Mouse (Mus musculus): ENCODE results near the gene Akap9. TPM values are rescaled to one million over a fixed set of nuclear protein-coding genes. Genes with fewer than 3 reads are reported as not detected.

Gene Akap9
- polyA plus RNA-seq, 1 experiment from 2014 or later: 107 TPM

DNA sequence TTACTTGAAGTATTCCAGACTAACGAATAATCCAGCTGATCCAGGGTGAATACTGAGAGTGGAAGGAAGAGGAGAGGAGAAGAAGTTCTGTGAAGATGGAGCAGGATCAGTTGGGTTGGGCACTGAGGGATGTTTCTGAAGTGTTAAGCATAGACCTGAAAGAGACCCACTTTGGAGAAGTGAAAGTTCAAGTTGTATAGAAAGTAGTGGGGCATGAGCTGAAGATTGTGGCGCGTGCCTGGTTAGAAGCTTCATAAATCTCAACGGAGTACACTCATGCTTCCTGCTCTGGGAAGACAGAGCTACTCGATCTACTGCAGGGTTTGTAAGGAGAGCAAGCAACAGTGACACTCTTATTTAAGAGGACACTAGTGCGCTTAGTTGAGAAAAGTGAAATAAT is 41.3 kb downstream of the Akap9 start:
- Histone ChIP-seq H3K27me3 (replicated peaks) (no peaks in the 10 kb centered on the region), H3K27ac (ENCODE audit: poor library complexity, severe bottlenecking) (no peak overlapping the region), H3K9ac (no peak overlapping the region), H3K36me3 (peaks cover 32% of the 10 kb centered on the region), H3K9me3 (replicated peaks) (no peaks in the 10 kb centered on the region), H3K4me1 (replicated peaks) (no peaks in the 10 kb centered on the region), H3K4me2 (no peak overlapping the region), H3K4me3 (no peak overlapping the region)
- 96% methylated on average over 6 of the region's 6 CpGs for WGBS
- ATAC-seq (ENCODE audit: insufficient number of reproducible peaks, low FRiP score): no peak

DNA sequence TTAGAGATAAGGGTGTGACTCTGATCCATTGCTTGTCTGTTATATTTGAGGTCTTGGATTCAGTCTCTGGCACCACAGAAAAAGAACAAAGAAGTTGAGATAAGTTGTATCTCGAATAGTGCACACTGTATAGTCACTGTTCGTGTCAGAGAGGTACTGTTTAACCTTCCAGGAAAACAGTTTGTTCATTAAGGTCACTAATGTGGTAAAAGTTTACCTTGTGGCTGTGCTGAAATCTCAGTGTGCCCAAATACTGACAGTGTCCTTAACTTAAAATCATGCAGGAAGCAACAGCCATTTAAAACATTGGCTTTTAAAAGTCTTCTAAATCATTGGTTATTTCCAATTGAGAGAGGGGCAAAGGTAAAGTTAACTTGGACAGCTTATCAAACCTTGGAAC is 43.1 kb downstream of the Akap9 start:
- Histone ChIP-seq H3K9ac (no peak overlapping the region), H3K4me3 (no peak overlapping the region), H3K36me3 (peaks cover 36% of the 10 kb centered on the region), H3K4me2 (no peak overlapping the region), H3K4me1 (replicated peaks) (no peaks in the 10 kb centered on the region; the same call in 1 of the 2 replicates), H3K27me3 (replicated peaks) (no peaks in the 10 kb centered on the region), H3K27ac (ENCODE audit: poor library complexity, severe bottlenecking) (no peak overlapping the region), H3K9me3 (replicated peaks) (no peaks in the 10 kb centered on the region)
- 54% methylated on average over 2 of the region's 2 CpGs for WGBS
- ATAC-seq (ENCODE audit: insufficient number of reproducible peaks, low FRiP score): no peak

DNA sequence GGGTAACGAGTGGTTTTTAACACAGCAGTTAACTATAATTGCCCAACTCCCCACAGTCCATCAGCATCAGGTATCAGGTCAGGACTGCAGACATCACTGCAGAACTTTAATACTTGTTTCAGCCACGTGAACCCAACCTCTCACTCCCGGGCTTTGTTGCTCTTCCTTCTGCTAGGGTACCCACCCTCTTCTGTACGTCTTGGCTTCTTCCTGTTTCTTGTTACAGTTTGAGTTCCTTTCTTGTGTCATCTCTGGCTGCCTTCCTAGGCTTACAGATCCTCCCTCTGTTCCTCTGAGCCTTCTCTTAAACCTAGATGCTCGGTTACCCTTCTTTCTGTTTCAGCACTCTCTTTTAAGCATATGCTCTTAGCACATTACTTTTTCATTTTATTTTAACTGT is 45.9 kb downstream of the Akap9 start:
- no peaks in the 10 kb centered on the region for H3K27me3 ChIP-seq (replicated peaks)
- H3K4me1 ChIP-seq (replicated peaks): peaks cover 5% of the 10 kb centered on the region
- no peak overlapping the region for H3K4me3 ChIP-seq
- H3K9me3 ChIP-seq (replicated peaks): no peaks in the 10 kb centered on the region
- ATAC-seq (ENCODE audit: insufficient number of reproducible peaks, low FRiP score): no peak
- H3K27ac ChIP-seq (ENCODE audit: poor library complexity, severe bottlenecking): no peak overlapping the region
- peaks cover 51% of the 10 kb centered on the region for H3K36me3 ChIP-seq
- 85% methylated on average over 5 of the region's 5 CpGs for WGBS
- H3K4me2 ChIP-seq: no peak overlapping the region
- H3K9ac ChIP-seq: no peak overlapping the region

DNA sequence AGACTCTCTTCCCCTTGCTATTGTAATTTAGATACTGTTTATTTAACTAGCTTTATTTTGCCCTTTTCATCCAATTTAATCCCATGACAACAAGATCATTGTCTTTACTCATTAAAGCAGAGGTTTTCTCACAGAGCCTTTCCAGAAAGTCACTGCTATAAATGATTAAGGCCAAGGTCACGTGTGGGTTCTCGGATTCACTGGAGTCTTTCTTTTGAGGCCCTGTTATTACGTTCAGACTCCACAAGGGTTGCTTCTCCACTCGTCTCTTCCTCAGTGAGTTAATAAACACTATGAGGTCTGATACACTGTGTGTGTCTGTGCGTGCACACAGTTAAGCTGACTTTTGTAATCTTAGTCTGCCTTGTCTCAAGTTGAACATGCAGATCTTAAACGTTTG is 47.0 kb downstream of the Akap9 start:
- H3K9ac ChIP-seq: no peak overlapping the region
- H3K27ac ChIP-seq (ENCODE audit: poor library complexity, severe bottlenecking): no peak overlapping the region
- H3K4me2 ChIP-seq: no peak overlapping the region
- peaks cover 5% of the 10 kb centered on the region for H3K4me1 ChIP-seq (replicated peaks)
- H3K36me3 ChIP-seq: peaks cover 48% of the 10 kb centered on the region
- no peak for ATAC-seq (ENCODE audit: insufficient number of reproducible peaks, low FRiP score)
- no peaks in the 10 kb centered on the region for H3K9me3 ChIP-seq (replicated peaks)
- H3K4me3 ChIP-seq: no peak overlapping the region
- no peaks in the 10 kb centered on the region for H3K27me3 ChIP-seq (replicated peaks)
- WGBS: 76% methylated on average over 6 of the region's 6 CpGs

GRCm38 (mm10) chr5:3976111-3976510 is 48.3 kb downstream of the Akap9 start:
- Histone ChIP-seq H3K36me3 (peaks cover 51% of the 10 kb centered on the region), H3K27ac (ENCODE audit: poor library complexity, severe bottlenecking) (0 out of 2 replicates have a peak overlapping the region, but pooled peaks have one; percentile 43), H3K4me3 (no peak overlapping the region), H3K4me1 (replicated peaks) (peaks cover 5% of the 10 kb centered on the region), H3K27me3 (replicated peaks) (no peaks in the 10 kb centered on the region), H3K4me2 (0 out of 2 replicates have a peak overlapping the region, but pooled peaks have one; percentile 24), H3K9ac (0 out of 2 replicates have a peak overlapping the region, but pooled peaks have one; percentile 45), H3K9me3 (replicated peaks) (no peaks in the 10 kb centered on the region)
- no peak for ATAC-seq (ENCODE audit: insufficient number of reproducible peaks, low FRiP score)
- WGBS: 54% methylated on average over 8 of the region's 8 CpGs

DNA sequence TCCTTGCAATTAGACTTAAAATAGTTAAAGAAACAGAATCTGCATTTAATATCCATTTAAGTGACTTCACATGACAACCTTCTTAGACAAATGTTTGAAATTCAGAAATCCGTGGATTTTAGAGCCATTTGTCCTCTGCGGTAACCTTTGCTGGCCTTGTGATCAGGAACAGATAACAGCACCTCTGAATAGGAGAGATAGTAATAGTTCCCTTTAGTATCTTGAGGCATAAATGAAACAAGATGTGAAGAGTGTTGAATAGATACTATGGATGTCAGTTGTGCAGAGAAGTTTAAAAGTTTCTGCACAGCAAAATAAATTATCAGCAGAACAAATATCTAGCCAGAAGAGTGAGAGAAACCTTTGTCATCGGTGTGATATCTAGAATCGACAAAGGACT is 50.0 kb downstream of the Akap9 start:
- Histone ChIP-seq H3K4me2 (no peak overlapping the region), H3K4me1 (replicated peaks) (peaks cover 5% of the 10 kb centered on the region), H3K4me3 (no peak overlapping the region), H3K9ac (no peak overlapping the region), H3K27me3 (replicated peaks) (no peaks in the 10 kb centered on the region), H3K27ac (ENCODE audit: poor library complexity, severe bottlenecking) (no peak overlapping the region), H3K9me3 (replicated peaks) (no peaks in the 10 kb centered on the region), H3K36me3 (peaks cover 51% of the 10 kb centered on the region)
- 88% methylated on average over 4 of the region's 4 CpGs for WGBS
- no peak for ATAC-seq (ENCODE audit: insufficient number of reproducible peaks, low FRiP score)

DNA sequence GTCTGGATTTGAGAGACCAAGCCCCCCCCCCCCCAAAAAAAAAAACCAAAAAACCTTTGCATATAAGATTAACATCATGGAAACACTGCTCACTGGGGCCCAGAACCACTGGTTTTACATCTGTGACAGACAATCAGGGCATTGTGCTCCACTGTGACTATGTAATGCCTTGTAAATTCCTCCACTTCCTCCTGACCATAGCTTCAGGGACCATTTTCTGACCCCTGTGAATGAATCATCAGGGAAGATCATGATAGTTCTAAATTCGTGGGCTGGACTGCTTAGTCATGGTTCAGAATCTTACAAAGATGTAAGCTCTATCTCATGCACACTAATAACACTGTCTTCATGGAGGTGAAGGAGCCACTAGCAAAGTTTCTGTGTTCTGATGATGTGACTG is 61.8 kb downstream of the Akap9 start:
- WGBS: 71% methylated on average over 1 of the region's 1 CpGs
- Histone ChIP-seq H3K4me1 (replicated peaks) (no peaks in the 10 kb centered on the region), H3K27ac (ENCODE audit: poor library complexity, severe bottlenecking) (no peak overlapping the region), H3K4me3 (no peak overlapping the region), H3K4me2 (no peak overlapping the region), H3K36me3 (peaks cover 37% of the 10 kb centered on the region), H3K9me3 (replicated peaks) (no peaks in the 10 kb centered on the region), H3K9ac (no peak overlapping the region), H3K27me3 (replicated peaks) (no peaks in the 10 kb centered on the region)
- no peak for ATAC-seq (ENCODE audit: insufficient number of reproducible peaks, low FRiP score)

DNA sequence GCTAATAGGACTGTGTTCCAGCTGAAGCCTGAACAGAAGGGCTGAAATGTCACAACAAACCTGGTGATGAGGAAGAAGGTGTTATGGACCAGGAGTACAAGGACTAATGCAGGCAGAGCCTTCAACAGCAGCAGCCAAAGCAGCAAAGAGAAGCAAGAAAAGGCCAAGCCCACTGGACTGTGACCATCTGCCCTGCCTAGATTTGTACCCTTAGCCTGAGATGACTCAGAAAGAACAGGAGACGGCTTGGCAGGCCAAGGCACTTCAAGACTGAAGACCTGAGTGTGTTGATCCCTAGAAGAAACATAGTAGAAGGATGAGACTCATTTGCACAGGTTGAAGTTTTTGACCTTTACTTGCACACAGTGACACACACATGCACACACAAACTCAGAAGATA is 62.6 kb downstream of the Akap9 start:
- Histone ChIP-seq H3K4me2 (no peak overlapping the region), H3K27me3 (replicated peaks) (no peaks in the 10 kb centered on the region), H3K9ac (no peak overlapping the region), H3K4me3 (no peak overlapping the region), H3K4me1 (replicated peaks) (no peaks in the 10 kb centered on the region), H3K9me3 (replicated peaks) (no peaks in the 10 kb centered on the region), H3K27ac (ENCODE audit: poor library complexity, severe bottlenecking) (no peak overlapping the region), H3K36me3 (peaks cover 37% of the 10 kb centered on the region)
- WGBS: 78% methylated on average over 1 of the region's 1 CpGs
- no peak for ATAC-seq (ENCODE audit: insufficient number of reproducible peaks, low FRiP score)

GRCm38 (mm10) chr5:4004531-4005469 is 76.9 kb downstream of the Akap9 start:
- Histone ChIP-seq H3K27me3 (replicated peaks) (no peaks in the 10 kb centered on the region), H3K4me2 (no peak overlapping the region), H3K27ac (ENCODE audit: poor library complexity, severe bottlenecking) (no peak overlapping the region), H3K9ac (no peak overlapping the region), H3K4me3 (no peak overlapping the region), H3K4me1 (replicated peaks) (no peaks in the 10 kb centered on the region), H3K36me3 (peaks cover 33% of the 10 kb centered on the region), H3K9me3 (replicated peaks) (no peaks in the 10 kb centered on the region)
- no peak for ATAC-seq (ENCODE audit: insufficient number of reproducible peaks, low FRiP score)
- 83% methylated on average over 16 of the region's 16 CpGs for WGBS

DNA sequence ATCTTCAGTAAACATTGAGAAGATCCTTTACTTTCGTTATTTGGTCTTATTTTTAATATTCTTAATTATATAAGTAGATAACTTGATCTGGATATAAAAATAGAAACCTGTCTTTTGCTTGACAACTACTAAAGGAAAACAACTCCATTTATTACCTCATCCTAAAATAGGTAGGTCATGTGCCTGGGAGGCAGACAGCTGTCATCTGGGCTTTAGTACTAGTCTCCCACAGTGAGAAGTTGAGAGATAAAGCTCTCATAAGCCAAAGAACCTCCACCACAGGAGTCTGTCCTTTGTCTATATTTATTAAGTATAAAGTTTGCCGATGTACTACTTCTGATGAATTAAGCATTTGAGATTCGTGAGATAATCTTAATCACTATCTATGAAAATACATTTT is 78.8 kb downstream of the Akap9 start:
- Histone ChIP-seq H3K27ac (ENCODE audit: poor library complexity, severe bottlenecking) (no peak overlapping the region), H3K9ac (no peak overlapping the region), H3K4me3 (no peak overlapping the region), H3K36me3 (peaks cover 44% of the 10 kb centered on the region), H3K4me1 (replicated peaks) (no peaks in the 10 kb centered on the region), H3K4me2 (no peak overlapping the region), H3K9me3 (replicated peaks) (no peaks in the 10 kb centered on the region), H3K27me3 (replicated peaks) (no peaks in the 10 kb centered on the region)
- no peak for ATAC-seq (ENCODE audit: insufficient number of reproducible peaks, low FRiP score)
- WGBS: 71% methylated on average over 3 of the region's 3 CpGs

- no peak overlapping the region for H3K4me3 ChIP-seq
- H3K4me2 ChIP-seq: no peak overlapping the region
- no peak overlapping the region for H3K27ac ChIP-seq (ENCODE audit: poor library complexity, severe bottlenecking)
- H3K36me3 ChIP-seq: peaks cover 54% of the 10 kb centered on the region
- H3K9ac ChIP-seq: no peak overlapping the region
- 93% methylated on average over 10 of the region's 10 CpGs for WGBS
- H3K27me3 ChIP-seq (replicated peaks): no peaks in the 10 kb centered on the region
- ATAC-seq (ENCODE audit: insufficient number of reproducible peaks, low FRiP score): no peak
- H3K4me1 ChIP-seq (replicated peaks): no peaks in the 10 kb centered on the region
- no peaks in the 10 kb centered on the region for H3K9me3 ChIP-seq (replicated peaks)
These were observed 80.4 kb downstream of the Akap9 start for GRCm38 (mm10) chr5:4008266-4008665.
